In the genomic region with DNA sequence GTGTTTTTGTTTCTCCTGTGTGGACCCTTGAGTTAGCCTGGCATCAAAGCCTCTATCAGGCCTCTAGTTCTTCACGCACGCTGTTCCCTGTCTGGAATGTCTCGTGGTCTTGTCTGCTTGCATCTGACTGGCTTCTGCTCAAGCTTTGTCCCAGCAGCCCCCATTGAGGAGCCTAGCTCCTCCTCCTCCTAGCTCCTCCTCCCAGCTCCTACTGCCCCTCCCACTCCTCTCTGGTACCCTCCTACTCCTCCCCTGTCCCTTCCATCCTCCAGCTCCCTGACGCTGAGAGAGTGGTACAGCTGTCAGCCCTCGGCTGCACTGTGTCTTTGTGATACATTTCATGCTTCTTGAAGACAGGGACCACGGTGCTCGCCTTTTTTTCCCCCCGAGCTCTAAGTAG, we compare ENCODE assay signal across 10 mouse cellular contexts. TPM values are rescaled to one million over a fixed set of nuclear protein-coding genes. Genes with fewer than 3 reads are reported as not detected.
DNase-seq lines count a peak whose midpoint lies in the region; ATAC-seq and TF ChIP-seq lines count a peak whose summit lies in the region.
"Had no signal": no experiment of that assay in that cellular context is flagged by ENCODE, and none has a peak within 500 bp of the region (broad histone marks: within the 10 kb centered on the region; RNA-seq: fewer than 3 reads in every experiment).

No protein-coding gene starts in this region.

- no peak overlapping the region for H3K27ac ChIP-seq in forebrain, postnatal 0 days (ENCODE audit: low read depth, low read length)
- no peak overlapping the region for H3K27ac ChIP-seq in midbrain, embryonic 15.5 days
- no peak overlapping the region for H3K27ac ChIP-seq in heart, adult 2 months
- no peak overlapping the region for H3K27ac ChIP-seq in liver, postnatal 0 days (ENCODE audit: low read depth)
- H3K27ac ChIP-seq: embryonic facial prominence, embryonic 13.5 days; liver, embryonic 14.5 days had no signal

- no peak overlapping the region for H3K4me2 ChIP-seq in forebrain, postnatal 0 days (ENCODE audit: low read depth)
- H3K4me2 ChIP-seq in midbrain, embryonic 15.5 days, result no peak overlapping the region
- H3K4me2 ChIP-seq in liver, postnatal 0 days (ENCODE audit: low read depth, low read length), result no peak overlapping the region
- H3K4me2 ChIP-seq: embryonic facial prominence, embryonic 13.5 days had no signal

- 27% methylated on average over 8 of the region's 8 CpGs for WGBS in forebrain, postnatal 0 days
- WGBS in midbrain, embryonic 15.5 days, result 17% methylated on average over 8 of the region's 8 CpGs
- WGBS in heart, adult 2 months, result 41% methylated on average over 8 of the region's 8 CpGs
- 39% methylated on average over 8 of the region's 8 CpGs for WGBS in liver, postnatal 0 days (ENCODE audit: insufficient replicate concordance)

- no peaks in the 10 kb centered on the region for H3K4me1 ChIP-seq in forebrain, postnatal 0 days (ENCODE audit: insufficient read depth)
- H3K4me1 ChIP-seq in midbrain, embryonic 15.5 days, result no peaks in the 10 kb centered on the region
- no peaks in the 10 kb centered on the region for H3K4me1 ChIP-seq in heart, adult 2 months (ENCODE audit: control insufficient read depth, insufficient read depth, low read length)
- no peaks in the 10 kb centered on the region for H3K4me1 ChIP-seq in liver, postnatal 0 days (ENCODE audit: insufficient read depth)

- ATAC-seq in forebrain, postnatal 0 days, result peak; percentile 53; the same call in 1 of the 2 replicates
- ATAC-seq in midbrain, embryonic 15.5 days (replicated peaks), result 0 out of 2 replicates have a peak, but pooled peaks have one; percentile 48
- ATAC-seq in liver, postnatal 0 days, result no peak

- H3K9me3 ChIP-seq in forebrain, postnatal 0 days (ENCODE audit: low read length), result no peaks in the 10 kb centered on the region
- no peaks in the 10 kb centered on the region for H3K9me3 ChIP-seq in midbrain, embryonic 15.5 days
- no peaks in the 10 kb centered on the region for H3K9me3 ChIP-seq in liver, postnatal 0 days (ENCODE audit: low read length)
- H3K9me3 ChIP-seq: embryonic facial prominence, embryonic 13.5 days had no signal

- H3K36me3 ChIP-seq in forebrain, postnatal 0 days (ENCODE audit: insufficient read depth), result no peaks in the 10 kb centered on the region
- H3K36me3 ChIP-seq in midbrain, embryonic 15.5 days (replicated peaks), result no peaks in the 10 kb centered on the region
- no peaks in the 10 kb centered on the region for H3K36me3 ChIP-seq in heart, adult 2 months (ENCODE audit: control insufficient read depth, insufficient read depth, low read length)
- H3K36me3 ChIP-seq in liver, postnatal 0 days (replicated peaks; ENCODE audit: insufficient read depth, low read length), result no peaks in the 10 kb centered on the region
- H3K36me3 ChIP-seq: embryonic facial prominence, embryonic 13.5 days had no signal

- H3K9ac ChIP-seq in forebrain, postnatal 0 days, result no peak overlapping the region
- H3K9ac ChIP-seq in midbrain, embryonic 15.5 days, result no peak overlapping the region
- H3K9ac ChIP-seq in heart, adult 2 months (ENCODE audit: low read depth, low read length), result no peak overlapping the region
- no peak overlapping the region for H3K9ac ChIP-seq in liver, postnatal 0 days (replicated peaks)
- H3K9ac ChIP-seq: embryonic facial prominence, embryonic 13.5 days; liver, embryonic 14.5 days had no signal

- no peak for TF ChIP-seq CTCF in forebrain, postnatal 0 days (IDR thresholded peaks at IDR 0.05; ENCODE audit: low read depth)
- no peak for TF ChIP-seq CTCF in heart, adult 2 months (IDR thresholded peaks at IDR 0.05)
- TF ChIP-seq CTCF in liver, postnatal 0 days (IDR thresholded peaks at IDR 0.05; ENCODE audit: low read depth), result no peak

- H3K79me2 ChIP-seq in heart, adult 2 months (replicated peaks; ENCODE audit: control insufficient read depth, insufficient read depth, low read length), result no peaks in the 10 kb centered on the region

- intact Hi-C loops in heart, adult 2 months (cut with DNase I), result no loop called here
- intact Hi-C loops in gastrocnemius, postnatal 14 days (cut with DNase I; ENCODE audit: low total_unique reads), result no loop called here

- no peak for TF ChIP-seq POLR2A in heart, adult 2 months (IDR thresholded peaks at IDR 0.05; ENCODE audit: insufficient read depth, low read depth, low read length)

- TF ChIP-seq EP300 in heart, adult 2 months (IDR thresholded peaks at IDR 0.05; ENCODE audit: insufficient read depth, low read depth, low read length), result no peak
- no peak for TF ChIP-seq EP300 in liver, postnatal 0 days (IDR thresholded peaks at IDR 0.05; ENCODE audit: low read depth)

- DNase-seq in R1 (ENCODE audit: low read depth, low spot score), result peak; percentile 91
- peak; percentile 10 for DNase-seq in brain, adult 2 months (ENCODE audit: low read depth, low spot score)
- no peak for DNase-seq in forebrain, postnatal 0 days
- DNase-seq in heart, adult 2 months, result no peak
- DNase-seq in liver, postnatal 0 days, result no peak
- DNase-seq in gastrocnemius, postnatal 14 days, result no peak
- DNase-seq: right cerebral cortex, postnatal 4 days had no signal

- H3K27me3 ChIP-seq in forebrain, postnatal 0 days (ENCODE audit: insufficient read depth, low read length), result no peaks in the 10 kb centered on the region
- H3K27me3 ChIP-seq in midbrain, embryonic 15.5 days (replicated peaks), result no peaks in the 10 kb centered on the region
- H3K27me3 ChIP-seq in heart, adult 2 months (ENCODE audit: control insufficient read depth, insufficient read depth, low read length), result 0 out of 2 replicates have a peak, but pooled peaks cover 2% of the 10 kb centered on the region
- 0 out of 2 replicates have a peak, but pooled peaks cover 5% of the 10 kb centered on the region for H3K27me3 ChIP-seq in liver, postnatal 0 days (ENCODE audit: insufficient read depth, low read length)

- H3K4me3 ChIP-seq in forebrain, postnatal 0 days (ENCODE audit: low read depth, low read length), result no peak overlapping the region
- H3K4me3 ChIP-seq in midbrain, embryonic 15.5 days, result no peak overlapping the region
- H3K4me3 ChIP-seq in heart, adult 2 months, result no peak overlapping the region
- H3K4me3 ChIP-seq in liver, postnatal 0 days (ENCODE audit: low read depth, low read length), result no peak overlapping the region
- H3K4me3 ChIP-seq: embryonic facial prominence, embryonic 13.5 days had no signal

RNA-seq across cellular contexts. Expression of gene Ass1, which starts 51.4 kb away (rescaled TPM):
- total RNA-seq in forebrain, postnatal 0 days (2014; rRNA removed), result 16.2 and 18.0 TPM in 2 replicates
- polyA plus RNA-seq in forebrain, postnatal 0 days (2015; fragmentation: Nextera tagmentation; extraction: Ambion mirVana), result 11.8 and 17.9 TPM in 2 replicates
- polyA plus RNA-seq in midbrain, embryonic 15.5 days (2015; fragmentation: Nextera tagmentation; extraction: Ambion mirVana), result 7.6 and 9.4 TPM in 2 replicates
- total RNA-seq in heart, adult 2 months (2021), result 1 to 10 TPM; 5.4 to 6.5 TPM
- 4.9 and 7.0 TPM in 2 replicates for polyA plus RNA-seq in heart, adult 2 months (2012; rRNA removed)
- 853 and 957 TPM in 2 replicates for polyA plus RNA-seq in liver, postnatal 0 days (2015; fragmentation: Nextera tagmentation; extraction: Ambion mirVana)
- 1 to 10 TPM; 1.2 to 2.0 TPM for total RNA-seq in gastrocnemius, postnatal 14 days (2021)

Comparison
In these comparisons a context has a peak if more than half of its experiments do, and no peak if none do; other contexts are left out.
1. DNase-seq: peak in R1 (single experiment) and brain, adult 2 months (single experiment); none in forebrain, postnatal 0 days (single experiment), heart, adult 2 months (0 of 2), liver, postnatal 0 days (single experiment) and gastrocnemius, postnatal 14 days (single experiment).
2. RNA of gene Ass1, which starts 51.4 kb away (polyA plus RNA-seq): 853 to 957 TPM in liver, postnatal 0 days; 11.8 to 17.9 TPM in forebrain, postnatal 0 days, 7.6 to 9.4 TPM in midbrain, embryonic 15.5 days and 4.9 to 7.0 TPM in heart, adult 2 months; every median in the first group is over 10 times any median in the second.